Comparison of ENCODE assay signal across 37 mouse cellular contexts in genomic region chr6:85218251-85218650, GRCm38 (mm10). TPM values are rescaled to one million over a fixed set of nuclear protein-coding genes. Genes with fewer than 3 reads are reported as not detected.
DNase-seq lines count a peak whose midpoint lies in the region; ATAC-seq and TF ChIP-seq lines count a peak whose summit lies in the region.
"Had no signal": no experiment of that assay in that cellular context is flagged by ENCODE, and none has a peak within 500 bp of the region (broad histone marks: within the 10 kb centered on the region; RNA-seq: fewer than 3 reads in every experiment).

No protein-coding gene starts in this region.

- no peak for TF ChIP-seq CTCF in left cerebral cortex, adult 2 months (IDR thresholded peaks at IDR 0.05)
- TF ChIP-seq CTCF in brain, embryonic 14.5 days (IDR thresholded peaks at IDR 0.05; ENCODE audit: borderline replicate concordance, extremely low read depth, insufficient read depth, insufficient read length), result no peak

- no peak overlapping the region for H3K4me3 ChIP-seq in left cerebral cortex, adult 2 months
- H3K4me3 ChIP-seq in heart, embryonic 12.5 days, result no peak overlapping the region
- H3K4me3 ChIP-seq: embryonic facial prominence, embryonic 13.5 days; hindbrain, embryonic 15.5 days; limb, embryonic 15.5 days; liver, embryonic 13.5 days; megakaryocyte, embryonic 14.5 days; midbrain, embryonic 12.5 days; myocyte; neural tube, embryonic 12.5 days had no signal

- peaks cover 4% of the 10 kb centered on the region; the same call in 1 of the 2 replicates for H3K27me3 ChIP-seq in heart, embryonic 12.5 days (replicated peaks)
- H3K27me3 ChIP-seq: embryonic facial prominence, embryonic 13.5 days; limb, embryonic 15.5 days; liver, embryonic 13.5 days; midbrain, embryonic 12.5 days; neural tube, embryonic 12.5 days had no signal

- no peak overlapping the region for H3K9ac ChIP-seq in heart, embryonic 12.5 days
- H3K9ac ChIP-seq: embryonic facial prominence, embryonic 13.5 days; hindbrain, embryonic 15.5 days; limb, embryonic 15.5 days; liver, embryonic 13.5 days; midbrain, embryonic 12.5 days; neural tube, embryonic 12.5 days had no signal

- no peaks in the 10 kb centered on the region for H3K4me1 ChIP-seq in heart, embryonic 12.5 days (replicated peaks)
- H3K4me1 ChIP-seq: liver, embryonic 13.5 days; megakaryocyte, embryonic 14.5 days had no signal

- no peak for ATAC-seq in heart, embryonic 12.5 days (ENCODE audit: insufficient number of reproducible peaks, low FRiP score)
- ATAC-seq: CD4-positive, CD25-positive, alpha-beta regulatory T cell, adult 4 months; inflammation-experienced regulatory T-cells, adult 6 months; lung, postnatal 0 days had no signal

- H3K36me3 ChIP-seq in heart, embryonic 12.5 days, result no peaks in the 10 kb centered on the region
- H3K36me3 ChIP-seq: embryonic facial prominence, embryonic 13.5 days; hindbrain, embryonic 15.5 days; limb, embryonic 15.5 days; liver, embryonic 13.5 days; midbrain, embryonic 12.5 days; neural tube, embryonic 12.5 days had no signal

- peak overlapping the region; percentile 59 for H3K27ac ChIP-seq in left cerebral cortex, adult 2 months
- no peak overlapping the region for H3K27ac ChIP-seq in heart, embryonic 12.5 days (ENCODE audit: poor library complexity, severe bottlenecking)
- H3K27ac ChIP-seq: embryonic facial prominence, embryonic 13.5 days; limb, embryonic 15.5 days; liver, embryonic 13.5 days; midbrain, embryonic 12.5 days; neural tube, embryonic 12.5 days; stomach, postnatal 0 days had no signal

- no peak overlapping the region for H3K4me2 ChIP-seq in heart, embryonic 12.5 days
- H3K4me2 ChIP-seq: embryonic facial prominence, embryonic 13.5 days; heart, embryonic 11.5 days; hindbrain, embryonic 15.5 days; limb, embryonic 15.5 days; liver, embryonic 13.5 days; midbrain, embryonic 12.5 days; neural tube, embryonic 12.5 days had no signal

- intact Hi-C loops in left cerebral cortex, adult 2 months (cut with DNase I), result loop anchor here (1.0 to 5.0 kb wide), 2 partner anchors 56 to 58 kb away; no protein-coding TSS in a partner anchor

- 75% methylated on average over 4 of the region's 4 CpGs for WGBS in heart, embryonic 12.5 days

- peak; percentile 29 to 76 for DNase-seq in frontal cortex, adult 2 months (ENCODE audit: extremely low spot score in 1 of 2, low spot score in 1 of 2)
- no peak for DNase-seq in frontal cortex, postnatal 10 days (ENCODE audit: low spot score in 2 of 2)
- no peak for DNase-seq in left cerebral cortex, adult 2 months (ENCODE audit: extremely low spot score in 1 of 2, low spot score in 2 of 2)
- no peak for DNase-seq in left cerebral cortex, adult 8-10 months (ENCODE audit: low spot score in 2 of 2)
- DNase-seq in brain, embryonic 14.5 days (ENCODE audit: low read depth), result peak; percentile 91
- peak; percentile 86 for DNase-seq in telencephalon, adult 2 months (ENCODE audit: low read depth, low spot score)
- DNase-seq: cerebellum, adult 18-20 months; cerebellum, postnatal 10 days; gastrocnemius, postnatal 25 days; heart, adult 18-20 months; heart, postnatal 4 days; kidney, adult 11 months; kidney, postnatal 25 days; liver, embryonic 13.5 days; lung, adult 18-20 months; lung, postnatal 4 days; right cerebral cortex, postnatal 4 days; thymus, adult 2 months; thymus, postnatal 4 days had no signal

- TF ChIP-seq POLR2A in brain, embryonic 14.5 days (IDR thresholded peaks at IDR 0.05; ENCODE audit: borderline replicate concordance, extremely low read depth, insufficient read depth, insufficient read length, poor library complexity, severe bottlenecking), result no peak

- H3K9me3 ChIP-seq in heart, embryonic 12.5 days (replicated peaks), result no peaks in the 10 kb centered on the region
- H3K9me3 ChIP-seq: embryonic facial prominence, embryonic 13.5 days; hindbrain, embryonic 15.5 days; limb, embryonic 15.5 days; liver, embryonic 13.5 days; megakaryocyte, embryonic 14.5 days; midbrain, embryonic 12.5 days; neural tube, embryonic 12.5 days had no signal

RNA-seq across cellular contexts. Expression of gene Emx1, which starts 31.0 kb away (rescaled TPM):
- polyA plus RNA-seq in frontal cortex, adult 2 months (2012; rRNA removed), result 25.4 and 26.9 TPM in 2 replicates
- total RNA-seq in left cerebral cortex, adult 2 months (2021), result 10 to 100 TPM; 32.8 to 40.1 TPM
- 10 to 100 TPM; 32.0 to 34.9 (median 33.8) TPM for total RNA-seq in left cerebral cortex, adult 8-10 months (2022)
- polyA plus RNA-seq in brain, embryonic 14.5 days (2012; rRNA removed), result 13.9 and 69.3 TPM in 2 replicates
- not detected in 2 replicates for polyA plus RNA-seq in heart, embryonic 12.5 days (2016; fragmentation: Nextera tagmentation; extraction: Ambion mirVana)
- total RNA-seq: adrenal gland, postnatal 14 days; common myeloid progenitor, adult 5-6 weeks; gastrocnemius, adult 18-20 months; gastrocnemius, postnatal 25 days; heart, adult 18-20 months; heart, postnatal 4 days had no signal
- polyA plus RNA-seq: CD4-positive, CD25-positive, alpha-beta regulatory T cell, adult 4 months; heart, embryonic 11.5 days; heart, postnatal 0 days; inflammation-experienced regulatory T-cells, adult 6 months; liver, embryonic 13.5 days; lung, postnatal 0 days; myocyte; spleen, adult 2 months; stomach, postnatal 0 days had no signal

Comparison
In these comparisons a context has a peak if more than half of its experiments do, and no peak if none do; other contexts are left out.
1. DNase-seq: peak in frontal cortex, adult 2 months (2 of 2), brain, embryonic 14.5 days (single experiment) and telencephalon, adult 2 months (single experiment); none in frontal cortex, postnatal 10 days (0 of 2), left cerebral cortex, adult 2 months (0 of 2) and left cerebral cortex, adult 8-10 months (0 of 2).
2. RNA of gene Emx1, which starts 31.0 kb away (polyA plus RNA-seq): 25.4 to 26.9 TPM in frontal cortex, adult 2 months and 13.9 to 69.3 TPM in brain, embryonic 14.5 days; not detected in heart, embryonic 12.5 days; every median in the first group is over 10 times any median in the second.